Mouse (Mus musculus) embryo, embryonic 10 days (tissue): ENCODE measurements at regions not wholly inside any gene's neighbourhood (a gene's known extent, or its start where the extent isn't known, plus 50 kb on each side); places are given as distances from the start of the nearest gene placed in this dataset.
A peak's percentile ranks its signal among the peaks of the same experiment; 100 is the strongest.

Experiments used
- DNase-seq: peaks from one replicate; pipeline ENCODE4 v3.0.0-alpha.2; 2015; ENCODE audit warnings: low spot score

GRCm38 (mm10) chr6:118285246-118285645 is 87.7 kb upstream of the Ret start:
- no peak for DNase-seq

- no peak for DNase-seq
These were observed 86.5 kb upstream of the Ret start for GRCm38 (mm10) chr6:118283949-118284568.

GRCm38 (mm10) chr6:118263951-118264350 is 66.4 kb upstream of the Ret start:
- DNase-seq: peak; percentile 83

- no peak for DNase-seq
These were observed 62.4 kb upstream of the Ret start for GRCm38 (mm10) chr6:118259881-118260280.

- no peak for DNase-seq
These were observed 57.4 kb upstream of the Ret start for GRCm38 (mm10) chr6:118254871-118255270.

GRCm38 (mm10) chr6:118252711-118253110 is 55.2 kb upstream of the Ret start:
- DNase-seq: no peak

- DNase-seq: no peak
These were observed 53.6 kb upstream of the Ret start for GRCm38 (mm10) chr6:118251131-118251530.

- DNase-seq: no peak
These were observed 52.5 kb upstream of the Ret start for GRCm38 (mm10) chr6:118250006-118250405.
